In genomic region chr4:149822126-149822525, GRCm38 (mm10) we compare ENCODE assay signal across 8 mouse cellular contexts. TPM values are rescaled to one million over a fixed set of nuclear protein-coding genes. Genes with fewer than 3 reads are reported as not detected.
DNase-seq lines count a peak whose midpoint lies in the region; ATAC-seq and TF ChIP-seq lines count a peak whose summit lies in the region.

No protein-coding gene starts in this region.

- no peak overlapping the region for H3K4me2 ChIP-seq in neural tube, embryonic 11.5 days (ENCODE audit: low read depth)
- no peak overlapping the region for H3K4me2 ChIP-seq in heart, postnatal 0 days (ENCODE audit: low read depth, low read length)
- no peak overlapping the region for H3K4me2 ChIP-seq in stomach, embryonic 16.5 days (ENCODE audit: low read depth, low read length)

- no peak overlapping the region for H3K4me3 ChIP-seq in neural tube, embryonic 11.5 days (ENCODE audit: low read depth, low read length)
- H3K4me3 ChIP-seq in heart, postnatal 0 days (ENCODE audit: low read depth, low read length), result no peak overlapping the region
- H3K4me3 ChIP-seq in stomach, embryonic 16.5 days (replicated peaks; ENCODE audit: low read length), result no peak overlapping the region

- H3K4me1 ChIP-seq in neural tube, embryonic 11.5 days (ENCODE audit: control insufficient read depth, insufficient read depth, low read length), result no peaks in the 10 kb centered on the region
- H3K4me1 ChIP-seq in heart, postnatal 0 days (ENCODE audit: control insufficient read depth, insufficient read depth), result no peaks in the 10 kb centered on the region
- peaks cover 18% of the 10 kb centered on the region for H3K4me1 ChIP-seq in stomach, embryonic 16.5 days (ENCODE audit: control insufficient read depth, insufficient read depth, low read length)

- TF ChIP-seq EP300 in heart, postnatal 0 days (IDR thresholded peaks at IDR 0.05; ENCODE audit: low read depth), result no peak

- H3K27ac ChIP-seq in neural tube, embryonic 11.5 days (ENCODE audit: low read depth, low read length), result no peak overlapping the region
- H3K27ac ChIP-seq in heart, postnatal 0 days (ENCODE audit: low read depth), result no peak overlapping the region
- H3K27ac ChIP-seq in stomach, embryonic 16.5 days (ENCODE audit: low read length), result peak overlapping the region; percentile 57; the same call in 1 of the 2 replicates

- no peak for ATAC-seq in neural tube, embryonic 11.5 days (ENCODE audit: insufficient read depth, low FRiP score, low TSS enrichment)
- ATAC-seq in heart, postnatal 0 days (ENCODE audit: insufficient read depth, low read depth), result peak; percentile 16; the same call in 1 of the 2 replicates
- peak; percentile 54; the same call in 1 of the 2 replicates for ATAC-seq in stomach, embryonic 16.5 days (ENCODE audit: insufficient read depth, low FRiP score)

- no peak overlapping the region for H3K9ac ChIP-seq in neural tube, embryonic 11.5 days (ENCODE audit: low read length)
- H3K9ac ChIP-seq in heart, postnatal 0 days (replicated peaks; ENCODE audit: low read depth, low read length), result no peak overlapping the region
- no peak overlapping the region for H3K9ac ChIP-seq in stomach, embryonic 16.5 days (ENCODE audit: low read length)

- 65% methylated on average over 9 of the region's 9 CpGs for WGBS in neural tube, embryonic 11.5 days
- 53% methylated on average over 9 of the region's 9 CpGs for WGBS in heart, postnatal 0 days
- WGBS in stomach, embryonic 16.5 days, result 28% methylated on average over 9 of the region's 9 CpGs

- TF ChIP-seq CTCF in heart, postnatal 0 days (IDR thresholded peaks at IDR 0.05; ENCODE audit: low read depth), result no peak

- peak; percentile 53 for DNase-seq in neural tube, embryonic 11.5 days (ENCODE audit: low spot score)
- no peak for DNase-seq in neural tube, embryonic 10.5 days (ENCODE audit: extremely low spot score, low spot score)
- DNase-seq in cerebellum, adult 9-10 months, result peak; percentile 39
- DNase-seq in heart, postnatal 0 days (ENCODE audit: low spot score), result no peak
- DNase-seq in kidney, postnatal 4 days, result peak; percentile 70 to 78
- no peak for DNase-seq in spleen, postnatal 36 days (ENCODE audit: low spot score in 2 of 2)
- no peak for DNase-seq in B cell, adult 2 months

- H3K9me3 ChIP-seq in neural tube, embryonic 11.5 days (ENCODE audit: control insufficient read depth, low read length), result no peaks in the 10 kb centered on the region
- no peaks in the 10 kb centered on the region for H3K9me3 ChIP-seq in heart, postnatal 0 days (replicated peaks; ENCODE audit: control insufficient read depth, low read length)
- H3K9me3 ChIP-seq in stomach, embryonic 16.5 days (replicated peaks; ENCODE audit: control insufficient read depth, low read length), result no peaks in the 10 kb centered on the region

- no peaks in the 10 kb centered on the region for H3K27me3 ChIP-seq in neural tube, embryonic 11.5 days (ENCODE audit: control insufficient read depth, insufficient read depth, low read length)
- no peaks in the 10 kb centered on the region for H3K27me3 ChIP-seq in heart, postnatal 0 days (ENCODE audit: control insufficient read depth, insufficient read depth, low read length)
- H3K27me3 ChIP-seq in stomach, embryonic 16.5 days (ENCODE audit: control insufficient read depth, insufficient read depth, low read length), result no peaks in the 10 kb centered on the region

- H3K36me3 ChIP-seq in neural tube, embryonic 11.5 days (ENCODE audit: control insufficient read depth, insufficient read depth, low read length), result no peaks in the 10 kb centered on the region
- no peaks in the 10 kb centered on the region for H3K36me3 ChIP-seq in heart, postnatal 0 days (replicated peaks; ENCODE audit: control insufficient read depth, insufficient read depth, low read length)
- H3K36me3 ChIP-seq in stomach, embryonic 16.5 days (ENCODE audit: control insufficient read depth, insufficient read depth, low read length), result no peaks in the 10 kb centered on the region

RNA-seq across cellular contexts. Expression of gene Slc25a33, which starts 48.0 kb away (rescaled TPM):
- polyA plus RNA-seq in neural tube, embryonic 11.5 days (2014; fragmentation: Nextera tagmentation; extraction: Ambion mirVana), result 22.0 and 22.9 TPM in 2 replicates
- 3.0 and 9.8 TPM in 2 replicates for total RNA-seq in heart, postnatal 0 days (2014; rRNA removed; ENCODE audit: low replicate concordance)
- 13.3 and 15.1 TPM in 2 replicates for polyA plus RNA-seq in heart, postnatal 0 days (2015; fragmentation: Nextera tagmentation; extraction: Ambion mirVana)
- polyA plus RNA-seq in stomach, embryonic 16.5 days (2015; fragmentation: Nextera tagmentation; extraction: Ambion mirVana), result 7.8 and 8.1 TPM in 2 replicates

Comparison
In these comparisons a context has a peak if more than half of its experiments do, and no peak if none do; other contexts are left out.
1. DNase-seq: peak in neural tube, embryonic 11.5 days (single experiment), cerebellum, adult 9-10 months (single experiment) and kidney, postnatal 4 days (2 of 2); none in neural tube, embryonic 10.5 days (single experiment), heart, postnatal 0 days (single experiment), spleen, postnatal 36 days (0 of 2) and B cell, adult 2 months (0 of 2).